Mouse (Mus musculus) monocyte, adult 2 months (primary cell): Measurements from ENCODE around the gene Tek.

Experiments
- DNase-seq, 2 experiments: peaks; one replicate each; pipeline ENCODE4 v3.0.0; 2022; ENCODE audit warnings: low spot score in 2 of 2, low read depth in 1 of 2

Tek gene

GRCm38 (mm10) chr4:94803187-94803586 lies 64.1 kb downstream of the Tek start:
- no peak for DNase-seq

GRCm38 (mm10) chr4:94810616-94811015 lies 71.5 kb downstream of the Tek start:
- DNase-seq = no peak

GRCm38 (mm10) chr4:94826891-94827290 lies 87.8 kb downstream of the Tek start:
- no peak for DNase-seq

DNA sequence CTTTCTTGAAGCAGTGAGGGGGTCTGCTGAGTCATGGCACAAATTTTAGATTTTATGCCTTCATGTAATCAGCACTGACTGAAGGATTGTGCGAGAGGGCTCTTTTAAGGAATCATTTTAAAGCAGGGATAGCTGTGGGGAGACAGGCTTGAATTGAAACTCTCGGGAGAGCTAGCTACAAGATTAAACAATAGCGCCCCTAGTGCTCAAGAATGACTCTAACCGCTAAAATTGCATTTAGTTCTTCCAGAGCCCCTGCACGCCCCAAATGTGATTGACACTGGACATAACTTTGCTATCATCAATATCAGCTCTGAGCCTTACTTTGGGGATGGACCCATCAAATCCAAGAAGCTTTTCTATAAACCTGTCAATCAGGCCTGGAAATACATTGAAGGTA lies 88.3 kb downstream of the Tek start:
- DNase-seq = no peak

- DNase-seq = no peak
Measured at GRCm38 (mm10) chr4:94829924-94830386, 90.9 kb downstream of the Tek start.

GRCm38 (mm10) chr4:94837061-94837460 lies 98.0 kb downstream of the Tek start:
- DNase-seq = no peak

DNA sequence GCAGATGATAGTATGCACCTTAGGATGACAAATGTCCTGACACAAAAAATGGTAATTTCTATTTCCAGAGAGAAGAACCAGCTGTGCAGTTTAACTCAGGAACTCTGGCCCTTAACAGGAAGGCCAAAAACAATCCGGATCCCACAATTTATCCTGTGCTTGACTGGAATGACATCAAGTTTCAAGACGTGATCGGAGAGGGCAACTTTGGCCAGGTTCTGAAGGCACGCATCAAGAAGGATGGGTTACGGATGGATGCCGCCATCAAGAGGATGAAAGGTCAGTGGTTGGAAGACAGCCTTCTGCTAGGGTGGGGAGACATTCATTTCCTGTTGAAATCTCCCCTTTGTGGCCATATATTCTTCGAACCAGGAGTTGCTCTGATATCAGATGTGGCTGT lies 114.2 kb downstream of the Tek start:
- DNase-seq = no peak

DNA sequence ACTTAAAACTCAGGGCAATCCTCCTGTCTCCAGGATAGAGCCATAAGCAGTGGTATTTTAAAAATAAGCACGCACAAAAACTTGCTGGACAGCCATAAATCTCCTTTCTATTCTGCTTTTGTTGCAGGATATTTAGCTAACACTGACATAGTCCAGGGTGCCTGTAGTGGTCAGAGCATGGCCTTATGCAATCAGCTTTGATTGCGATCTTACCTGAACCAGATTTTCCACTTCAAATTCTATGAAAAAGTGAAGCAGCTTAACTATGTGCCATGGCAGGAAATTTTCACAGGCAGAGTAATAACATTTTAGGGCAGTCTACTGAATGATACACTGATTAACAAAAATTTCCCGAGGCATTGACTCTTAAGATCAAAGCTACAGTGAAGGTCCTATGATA lies 115.2 kb downstream of the Tek start:
- no peak for DNase-seq

DNA sequence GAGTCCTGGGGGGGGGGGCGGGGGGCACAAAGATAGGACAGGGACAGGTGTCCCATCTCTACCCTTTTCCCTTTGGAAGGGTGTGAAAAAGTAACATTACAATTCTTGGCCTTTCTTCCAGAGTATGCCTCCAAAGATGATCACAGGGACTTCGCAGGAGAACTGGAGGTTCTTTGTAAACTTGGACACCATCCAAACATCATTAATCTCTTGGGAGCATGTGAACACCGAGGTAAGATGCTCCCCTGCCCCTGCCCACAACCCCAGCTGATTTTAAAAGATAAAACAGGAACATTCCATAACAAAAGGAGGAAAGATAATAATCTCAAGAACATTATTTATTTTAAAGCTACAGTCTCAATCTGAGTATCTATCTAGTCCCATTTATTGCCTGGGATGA lies 116.1 kb downstream of the Tek start:
- no peak for DNase-seq

GRCm38 (mm10) chr4:94900744-94901143 lies 161.7 kb downstream of the Tek start:
- DNase-seq = no peak

GRCm38 (mm10) chr4:94901780-94902179 lies 162.7 kb downstream of the Tek start:
- no peak for DNase-seq
